Mouse (Mus musculus): Measurements from ENCODE around the gene Enah.
A peak's percentile ranks its signal among the peaks of the same experiment; 100 is the strongest.

Gene Enah

GRCm38 (mm10) chr1:181923384-181923783, 96.4 kb downstream of the Enah start:
- H3K27me3 ChIP-seq (ENCODE audit: insufficient read depth, low read length), result no peaks in the 10 kb centered on the region
- peaks cover 67% of the 10 kb centered on the region for H3K36me3 ChIP-seq (ENCODE audit: insufficient read depth, low read length)
- H3K4me1 ChIP-seq (replicated peaks; ENCODE audit: low read depth, low read length), result peaks cover 75% of the 10 kb centered on the region
- H3K9me3 ChIP-seq (ENCODE audit: low read length), result no peaks in the 10 kb centered on the region
- TF ChIP-seq CTCF (conservative IDR thresholded peaks at IDR 0.05; ENCODE audit: low read length), result no peak
- TF ChIP-seq NANOG (IDR thresholded peaks at IDR 0.05; ENCODE audit: borderline replicate concordance, low read length), result no peak
- no peak for TF ChIP-seq POU5F1 (IDR thresholded peaks at IDR 0.05; ENCODE audit: borderline replicate concordance, low read length)
- peak overlapping the region; percentile 48 for H3K4me3 ChIP-seq (replicated peaks; ENCODE audit: low read length)

GRCm38 (mm10) chr1:181921580-181922494, 98.0 kb downstream of the Enah start:
- Histone ChIP-seq H3K4me1 (replicated peaks; ENCODE audit: low read depth, low read length) (peaks cover 83% of the 10 kb centered on the region), H3K9me3 (ENCODE audit: low read length) (no peaks in the 10 kb centered on the region), H3K4me3 (replicated peaks; ENCODE audit: low read length) (peak overlapping the region; percentile 60), H3K27me3 (ENCODE audit: insufficient read depth, low read length) (no peaks in the 10 kb centered on the region), H3K36me3 (ENCODE audit: insufficient read depth, low read length) (peaks cover 73% of the 10 kb centered on the region)
- TF ChIP-seq NANOG (IDR thresholded peaks at IDR 0.05; ENCODE audit: borderline replicate concordance, low read length) (no peak), POU5F1 (IDR thresholded peaks at IDR 0.05; ENCODE audit: borderline replicate concordance, low read length) (no peak), CTCF (conservative IDR thresholded peaks at IDR 0.05; ENCODE audit: low read length) (no peak)

- TF ChIP-seq NANOG (IDR thresholded peaks at IDR 0.05; ENCODE audit: borderline replicate concordance, low read length) (no peak), POU5F1 (IDR thresholded peaks at IDR 0.05; ENCODE audit: borderline replicate concordance, low read length) (no peak), CTCF (conservative IDR thresholded peaks at IDR 0.05; ENCODE audit: low read length) (no peak)
- H3K9me3 ChIP-seq (ENCODE audit: low read length), result no peaks in the 10 kb centered on the region
- H3K36me3 ChIP-seq (ENCODE audit: insufficient read depth, low read length), result peaks cover 96% of the 10 kb centered on the region
- no peaks in the 10 kb centered on the region for H3K27me3 ChIP-seq (ENCODE audit: insufficient read depth, low read length)
- peaks cover 62% of the 10 kb centered on the region for H3K4me1 ChIP-seq (replicated peaks; ENCODE audit: low read depth, low read length)
- no peak overlapping the region for H3K4me3 ChIP-seq (replicated peaks; ENCODE audit: low read length)
Observed at GRCm38 (mm10) chr1:181911841-181912240, 107.9 kb downstream of the Enah start.

GRCm38 (mm10) chr1:181901706-181902373, 118.0 kb downstream of the Enah start:
- Histone ChIP-seq H3K27me3 (ENCODE audit: insufficient read depth, low read length) (no peaks in the 10 kb centered on the region), H3K36me3 (ENCODE audit: insufficient read depth, low read length) (peaks cover 91% of the 10 kb centered on the region), H3K4me3 (replicated peaks; ENCODE audit: low read length) (no peak overlapping the region), H3K4me1 (replicated peaks; ENCODE audit: low read depth, low read length) (peaks cover 76% of the 10 kb centered on the region), H3K9me3 (ENCODE audit: low read length) (no peaks in the 10 kb centered on the region)
- TF ChIP-seq CTCF (conservative IDR thresholded peaks at IDR 0.05; ENCODE audit: low read length) (no peak), POU5F1 (IDR thresholded peaks at IDR 0.05; ENCODE audit: borderline replicate concordance, low read length) (no peak), NANOG (IDR thresholded peaks at IDR 0.05; ENCODE audit: borderline replicate concordance, low read length) (no peak)

GRCm38 (mm10) chr1:181900846-181901245, 118.9 kb downstream of the Enah start:
- Histone ChIP-seq H3K27me3 (ENCODE audit: insufficient read depth, low read length) (no peaks in the 10 kb centered on the region), H3K9me3 (ENCODE audit: low read length) (no peaks in the 10 kb centered on the region), H3K4me1 (replicated peaks; ENCODE audit: low read depth, low read length) (peaks cover 86% of the 10 kb centered on the region), H3K36me3 (ENCODE audit: insufficient read depth, low read length) (peaks cover 90% of the 10 kb centered on the region), H3K4me3 (replicated peaks; ENCODE audit: low read length) (no peak overlapping the region)
- TF ChIP-seq POU5F1 (IDR thresholded peaks at IDR 0.05; ENCODE audit: borderline replicate concordance, low read length), result no peak
- no peak for TF ChIP-seq NANOG (IDR thresholded peaks at IDR 0.05; ENCODE audit: borderline replicate concordance, low read length)
- TF ChIP-seq CTCF (conservative IDR thresholded peaks at IDR 0.05; ENCODE audit: low read length), result no peak

- H3K36me3 ChIP-seq (ENCODE audit: insufficient read depth, low read length), result peaks cover 78% of the 10 kb centered on the region
- H3K4me3 ChIP-seq (replicated peaks; ENCODE audit: low read length), result no peak overlapping the region
- peaks cover 89% of the 10 kb centered on the region for H3K4me1 ChIP-seq (replicated peaks; ENCODE audit: low read depth, low read length)
- no peak for TF ChIP-seq NANOG (IDR thresholded peaks at IDR 0.05; ENCODE audit: borderline replicate concordance, low read length)
- no peak for TF ChIP-seq POU5F1 (IDR thresholded peaks at IDR 0.05; ENCODE audit: borderline replicate concordance, low read length)
- no peak for TF ChIP-seq CTCF (conservative IDR thresholded peaks at IDR 0.05; ENCODE audit: low read length)
- no peaks in the 10 kb centered on the region for H3K9me3 ChIP-seq (ENCODE audit: low read length)
- H3K27me3 ChIP-seq (ENCODE audit: insufficient read depth, low read length), result no peaks in the 10 kb centered on the region
Observed at GRCm38 (mm10) chr1:181898961-181899360, 120.8 kb downstream of the Enah start.

- H3K4me3 ChIP-seq (replicated peaks; ENCODE audit: low read length), result no peak overlapping the region
- H3K9me3 ChIP-seq (ENCODE audit: low read length), result no peaks in the 10 kb centered on the region
- no peaks in the 10 kb centered on the region for H3K27me3 ChIP-seq (ENCODE audit: insufficient read depth, low read length)
- TF ChIP-seq NANOG (IDR thresholded peaks at IDR 0.05; ENCODE audit: borderline replicate concordance, low read length) (no peak), CTCF (conservative IDR thresholded peaks at IDR 0.05; ENCODE audit: low read length) (no peak), POU5F1 (IDR thresholded peaks at IDR 0.05; ENCODE audit: borderline replicate concordance, low read length) (no peak)
- peaks cover 62% of the 10 kb centered on the region for H3K36me3 ChIP-seq (ENCODE audit: insufficient read depth, low read length)
- H3K4me1 ChIP-seq (replicated peaks; ENCODE audit: low read depth, low read length), result peaks cover 85% of the 10 kb centered on the region
Observed at GRCm38 (mm10) chr1:181896991-181897390, 122.8 kb downstream of the Enah start.

- H3K4me1 ChIP-seq (replicated peaks; ENCODE audit: low read depth, low read length), result peaks cover 57% of the 10 kb centered on the region
- TF ChIP-seq CTCF (conservative IDR thresholded peaks at IDR 0.05; ENCODE audit: low read length) (no peak), NANOG (IDR thresholded peaks at IDR 0.05; ENCODE audit: borderline replicate concordance, low read length) (no peak), POU5F1 (IDR thresholded peaks at IDR 0.05; ENCODE audit: borderline replicate concordance, low read length) (no peak)
- H3K9me3 ChIP-seq (ENCODE audit: low read length), result peaks cover 12% of the 10 kb centered on the region
- H3K36me3 ChIP-seq (ENCODE audit: insufficient read depth, low read length), result peaks cover 35% of the 10 kb centered on the region
- no peak overlapping the region for H3K4me3 ChIP-seq (replicated peaks; ENCODE audit: low read length)
- H3K27me3 ChIP-seq (ENCODE audit: insufficient read depth, low read length), result no peaks in the 10 kb centered on the region
Observed at GRCm38 (mm10) chr1:181893721-181894120, 126.1 kb downstream of the Enah start.
